Mouse (Mus musculus) liver, adult 2 months (tissue): ENCODE measurements around the gene Eif2ak4. TPM values are rescaled to one million over a fixed set of nuclear protein-coding genes. Genes with fewer than 3 reads are reported as not detected.

Experiments used
- DNase-seq: peaks from one replicate; pipeline ENCODE4 v3.0.0-alpha.2; 2011; ENCODE audit warnings: low read depth, low spot score; ENCODE audit errors: extremely low read depth
- H3K27ac ChIP-seq: fragments of 200-500 bp; replicated peaks from 2 replicates; pipeline ENCODE4 v1.5.1; 2012; ENCODE audit warnings: low read depth, mild to moderate bottlenecking, control low read depth, inconsistent platforms, low read length; ENCODE audit not compliant: insufficient read depth
- H3K27me3 ChIP-seq: fragments of 200-500 bp; 2 replicates; pipeline ENCODE4 v1.6.1; 2012; ENCODE audit warnings: mild to moderate bottlenecking, moderate library complexity, low read length, inconsistent platforms; ENCODE audit not compliant: control insufficient read depth, insufficient read depth
- H3K36me3 ChIP-seq: fragments of 200-500 bp; 2 replicates; pipeline ENCODE4 v1.6.1; 2012; ENCODE audit warnings: low read length, inconsistent platforms; ENCODE audit not compliant: control insufficient read depth, insufficient read depth
- H3K4me1 ChIP-seq: fragments of 200-500 bp; 2 replicates; pipeline ENCODE4 v1.6.1; 2011; ENCODE audit warnings: low read length; ENCODE audit not compliant: control insufficient read depth, insufficient read depth
- H3K4me3 ChIP-seq: fragments of 200-500 bp; 2 replicates; pipeline ENCODE4 v1.5.1; 2011; ENCODE audit warnings: low read depth, mild to moderate bottlenecking, control low read depth, low read length, moderate library complexity; ENCODE audit not compliant: insufficient read depth
- H3K79me2 ChIP-seq: fragments of 200-500 bp; 2 replicates; pipeline ENCODE4 v1.6.1; 2012; ENCODE audit warnings: inconsistent platforms, mild to moderate bottlenecking, low read length, moderate library complexity; ENCODE audit not compliant: control insufficient read depth, insufficient read depth
- H3K9ac ChIP-seq: fragments of 200-500 bp; 2 replicates; pipeline ENCODE4 v1.6.1; 2012; ENCODE audit warnings: low read depth, mild to moderate bottlenecking, control low read depth, inconsistent platforms, low read length
- CTCF ChIP-seq: fragments of 200-500 bp; IDR thresholded peaks from 2 replicates; pipeline ENCODE4 v1.5.1; 2011; ENCODE audit warnings: low read depth, low read length, control low read depth
- POLR2A ChIP-seq: fragments of 200-500 bp; IDR thresholded peaks from 2 replicates; pipeline ENCODE4 v1.6.1; 2011; ENCODE audit warnings: low read length, control low read depth; ENCODE audit not compliant: insufficient read depth; ENCODE audit errors: extremely low read depth
- WGBS: fragments of 180-500 bp; shearing (Covaris S2); methylation state at CpG from one replicate; pipeline ENCODE4 v1.1.7; 2018; 5-methylcytosine and 5-hydroxymethylcytosine counted together
- polyA plus RNA-seq: library from polyadenylated mRNA; depleted of rRNA; stranded (reverse); fragments of >200 nt; gene quantifications from 2 replicates; pipeline ENCODE4 v1.2.3, GENCODE M21; 2012; rRNA removed
- total RNA-seq: library from RNA; depleted of rRNA; stranded (reverse); fragments of >200 nt; gene quantifications from 2 replicates; pipeline ENCODE4 v1.2.3, GENCODE M21; 2014; rRNA removed

The Eif2ak4 gene
- total and polyA plus RNA-seq, 2 experiments: 4.8 to 5.4 TPM

- Histone ChIP-seq H3K4me1 (peaks cover 16% of the 10 kb centered on the region), H3K4me3 (no peak overlapping the region), H3K9ac (no peak overlapping the region), H3K36me3 (no peaks in the 10 kb centered on the region), H3K27me3 (no peaks in the 10 kb centered on the region), H3K79me2 (no peaks in the 10 kb centered on the region), H3K27ac (peak overlapping the region; percentile 9; the same call in 1 of the 2 replicates)
- 33% methylated on average over 9 of the region's 9 CpGs for WGBS
- TF ChIP-seq CTCF (no peak), POLR2A (no peak)
- peak; percentile 91 for DNase-seq
Measured at GRCm38 (mm10) chr2:118520042-118520933, 131.9 kb downstream of the Eif2ak4 start.

DNA sequence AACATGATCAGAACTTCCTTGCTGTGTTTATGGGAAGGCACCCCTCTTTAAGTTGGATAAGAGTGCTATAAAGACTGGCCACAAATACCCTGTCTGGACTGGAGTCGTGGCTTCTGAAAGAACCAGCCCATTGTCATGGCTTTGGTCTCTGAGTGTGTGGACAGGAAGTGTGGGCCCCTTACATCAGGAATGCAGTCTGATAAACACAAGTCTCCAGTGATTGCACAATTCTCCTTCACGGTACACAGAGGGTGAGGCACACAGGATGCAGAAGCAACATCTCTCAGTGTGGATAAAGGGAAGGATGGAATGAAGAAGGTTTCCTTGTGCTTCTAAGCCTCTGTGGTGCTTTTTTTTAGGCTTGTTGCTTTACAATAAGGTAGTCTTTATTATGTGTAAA, 133.8 kb downstream of the Eif2ak4 start:
- no peak overlapping the region for H3K9ac ChIP-seq
- no peak overlapping the region; the same call in 1 of the 2 replicates for H3K27ac ChIP-seq
- H3K4me1 ChIP-seq: peaks cover 16% of the 10 kb centered on the region
- no peaks in the 10 kb centered on the region for H3K79me2 ChIP-seq
- H3K4me3 ChIP-seq: no peak overlapping the region
- no peak for DNase-seq
- TF ChIP-seq POLR2A: no peak
- TF ChIP-seq CTCF: no peak
- WGBS: 15% methylated on average over 2 of the region's 2 CpGs
- no peaks in the 10 kb centered on the region for H3K27me3 ChIP-seq
- H3K36me3 ChIP-seq: no peaks in the 10 kb centered on the region

- H3K79me2 ChIP-seq: no peaks in the 10 kb centered on the region
- DNase-seq: no peak
- 82% methylated on average over 5 of the region's 5 CpGs for WGBS
- H3K4me1 ChIP-seq: peaks cover 16% of the 10 kb centered on the region
- TF ChIP-seq POLR2A (no peak), CTCF (no peak)
- H3K36me3 ChIP-seq: no peaks in the 10 kb centered on the region
- H3K4me3 ChIP-seq: no peak overlapping the region
- H3K27me3 ChIP-seq: no peaks in the 10 kb centered on the region
- no peak overlapping the region for H3K9ac ChIP-seq
- H3K27ac ChIP-seq: no peak overlapping the region
Measured at GRCm38 (mm10) chr2:118523163-118523730, 134.8 kb downstream of the Eif2ak4 start.

GRCm38 (mm10) chr2:118524811-118525210, 136.4 kb downstream of the Eif2ak4 start:
- H3K79me2 ChIP-seq: no peaks in the 10 kb centered on the region
- H3K4me3 ChIP-seq: no peak overlapping the region
- WGBS: 73% methylated on average over 3 of the region's 3 CpGs
- no peaks in the 10 kb centered on the region for H3K36me3 ChIP-seq
- TF ChIP-seq POLR2A (no peak), CTCF (no peak)
- no peak overlapping the region for H3K27ac ChIP-seq
- H3K9ac ChIP-seq: no peak overlapping the region
- H3K27me3 ChIP-seq: no peaks in the 10 kb centered on the region
- peaks cover 23% of the 10 kb centered on the region for H3K4me1 ChIP-seq
- no peak for DNase-seq

Other genes starting within 250 kb of the Eif2ak4 start
- 0.09 TPM in 1 of 2 replicates, not detected in the other for gene Fsip1, start 131.7 kb upstream of the Eif2ak4 start, total RNA-seq
- 0.05 TPM in 1 of 2 replicates, not detected in the other for gene Fsip1, start 131.7 kb upstream of the Eif2ak4 start, polyA plus RNA-seq
- gene Gpr176, start 15.2 kb upstream of the Eif2ak4 start, total RNA-seq: not detected in 2 replicates
- not detected in 2 replicates for gene Gpr176, start 15.2 kb upstream of the Eif2ak4 start, polyA plus RNA-seq
- 59.7 and 72.8 TPM in 2 replicates for gene Srp14, start 91.1 kb downstream of the Eif2ak4 start, total RNA-seq
- 33.4 and 37.3 TPM in 2 replicates for gene Srp14, start 91.1 kb downstream of the Eif2ak4 start, polyA plus RNA-seq
- 10.9 and 17.0 TPM in 2 replicates for gene Bmf, start 161.1 kb downstream of the Eif2ak4 start, total RNA-seq
- 3.9 and 5.7 TPM in 2 replicates for gene Bmf, start 161.1 kb downstream of the Eif2ak4 start, polyA plus RNA-seq
- 0.65 and 2.3 TPM in 2 replicates for gene Bub1b, start 209.6 kb downstream of the Eif2ak4 start, total RNA-seq
- 0.20 and 0.21 TPM in 2 replicates for gene Bub1b, start 209.6 kb downstream of the Eif2ak4 start, polyA plus RNA-seq